Mouse (Mus musculus): ENCODE data around the gene Efcab12. TPM values are rescaled to one million over a fixed set of nuclear protein-coding genes. Genes with fewer than 3 reads are reported as not detected.
A peak's percentile ranks its signal among the peaks of the same experiment; 100 is the strongest.

Gene Efcab12
- polyA plus RNA-seq, 1 experiment from 2014 or later = 0.51 TPM

DNA sequence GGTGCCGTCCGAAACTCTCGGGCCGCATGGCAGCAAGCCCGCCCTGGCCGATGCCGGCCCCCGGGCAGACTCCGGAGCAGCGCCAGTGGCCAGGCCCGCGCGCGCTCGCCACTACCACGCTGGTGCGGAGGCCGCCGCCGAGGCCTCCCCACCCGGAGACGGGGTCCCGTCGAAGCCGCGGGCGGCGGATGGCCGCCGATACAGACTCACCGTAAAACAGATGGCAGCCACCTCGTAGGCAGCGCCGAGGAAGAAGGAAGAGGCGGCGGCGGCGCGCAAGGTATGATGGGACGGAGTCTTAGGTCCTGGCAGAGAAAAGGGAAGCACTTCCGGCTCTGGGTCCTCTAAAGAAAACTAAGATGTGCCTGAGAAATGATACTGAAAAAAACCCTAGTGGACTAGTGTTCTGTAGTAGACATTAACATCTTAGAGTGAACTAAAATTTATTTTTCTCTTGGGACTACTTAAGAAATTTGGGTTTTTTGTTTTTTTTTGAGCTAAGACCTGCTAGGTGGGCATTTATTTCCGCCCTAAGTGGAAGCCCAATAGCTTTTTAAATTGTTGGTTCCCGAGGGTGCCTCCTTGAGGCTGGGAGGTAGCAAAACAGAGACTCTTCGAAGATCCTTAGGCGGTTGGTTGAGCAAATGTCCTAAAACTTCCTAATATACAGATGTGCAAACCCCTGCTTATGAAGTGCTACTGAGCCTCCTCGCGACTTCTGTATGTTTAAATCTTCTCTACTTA, 29.6 kb downstream of the Efcab12 start, which contains the start of gene Rpl32:
Rpl32 (minus strand) TSS at position 260 of the 744 bp plus-strand sequence.
- WGBS = under 1% methylated on average over 47 of the region's 47 CpGs
- H3K36me3 ChIP-seq = peaks cover 39% of the 10 kb centered on the region
- ATAC-seq (ENCODE audit: insufficient number of reproducible peaks, insufficient read depth, low FRiP score, low TSS enrichment, low read depth) = peak; percentile 38; the same call in 1 of the 2 replicates
- H3K4me2 ChIP-seq = peak within 1 kb of the TSS; percentile 80
- no peaks in the 10 kb centered on the region for H3K9me3 ChIP-seq
- peak within 1 kb of the TSS; percentile 94 for H3K4me3 ChIP-seq (replicated peaks)
- H3K9ac ChIP-seq (replicated peaks) = peak within 1 kb of the TSS; percentile 99
- H3K4me1 ChIP-seq (replicated peaks) = peaks cover 20% of the 10 kb centered on the region
- H3K27ac ChIP-seq = peak within 1 kb of the TSS; percentile 99
- no peaks in the 10 kb centered on the region for H3K27me3 ChIP-seq

DNA sequence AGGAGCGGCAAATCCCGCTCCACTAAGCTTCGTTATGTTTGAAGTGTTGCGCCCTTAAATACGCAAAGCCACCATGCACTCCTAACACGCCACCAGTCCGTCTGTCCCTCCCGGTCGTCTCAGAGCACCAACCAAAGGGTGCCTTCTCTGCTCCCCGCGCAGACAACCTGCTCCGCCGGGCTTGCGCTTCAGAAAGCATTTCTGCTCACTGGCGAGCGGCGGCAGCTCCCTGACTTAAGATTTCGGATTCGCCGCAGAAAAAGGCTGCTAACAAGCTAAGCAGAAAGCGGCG, 30.1 kb downstream of the Efcab12 start:
- under 1% methylated on average over 22 of the region's 22 CpGs for WGBS
- H3K4me1 ChIP-seq (replicated peaks) = peaks cover 20% of the 10 kb centered on the region
- no peak for ATAC-seq (ENCODE audit: insufficient number of reproducible peaks, insufficient read depth, low FRiP score, low TSS enrichment, low read depth)

DNA sequence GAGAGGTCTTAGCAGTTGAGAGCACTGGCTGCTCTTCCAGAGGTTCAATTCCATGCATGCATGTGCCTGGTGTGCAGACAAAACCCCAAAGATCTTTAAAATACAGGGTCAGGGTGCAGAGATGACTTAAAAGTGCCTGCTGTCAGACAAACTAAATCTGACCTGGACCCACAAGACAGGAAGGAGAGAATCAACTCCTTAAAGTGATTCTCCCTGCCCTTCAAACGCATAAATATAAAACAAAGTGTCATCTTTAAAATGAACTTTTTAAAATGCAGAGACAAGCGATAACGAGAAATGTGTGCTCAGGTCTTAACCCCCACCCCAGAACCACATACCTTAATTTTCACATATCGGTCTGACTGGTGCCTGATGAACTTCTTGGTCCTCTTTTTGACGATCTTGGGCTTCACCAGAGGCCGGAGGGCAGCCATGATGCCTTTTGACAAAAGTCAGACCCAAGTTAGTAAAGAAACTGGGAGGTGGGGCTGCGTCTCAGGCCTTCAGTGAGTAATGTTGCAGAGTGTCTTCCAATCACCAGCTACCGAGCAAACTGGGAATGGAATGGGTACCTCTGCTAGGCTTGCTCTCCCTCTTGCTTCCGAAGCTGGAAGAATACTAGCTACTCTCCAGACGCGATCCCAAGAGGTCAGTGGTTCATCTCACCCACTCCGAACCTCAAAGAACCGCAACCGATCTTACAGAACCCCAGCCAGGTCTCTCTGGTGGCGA, 30.6 kb downstream of the Efcab12 start:
- H3K9me3 ChIP-seq = no peaks in the 10 kb centered on the region
- no peak for ATAC-seq (ENCODE audit: insufficient number of reproducible peaks, insufficient read depth, low FRiP score, low TSS enrichment, low read depth)
- H3K9ac ChIP-seq (replicated peaks) = peak overlapping the region; percentile 99
- peaks cover 49% of the 10 kb centered on the region for H3K36me3 ChIP-seq
- 3% methylated on average over 15 of the region's 15 CpGs for WGBS
- peaks cover 20% of the 10 kb centered on the region for H3K4me1 ChIP-seq (replicated peaks)
- H3K27ac ChIP-seq = peak overlapping the region; percentile 99
- no peaks in the 10 kb centered on the region for H3K27me3 ChIP-seq
- peak overlapping the region; percentile 94 for H3K4me3 ChIP-seq (replicated peaks)
- peak overlapping the region; percentile 80 for H3K4me2 ChIP-seq

More for the DNA sequence above, 30.1 kb downstream of the Efcab12 start:
- peak overlapping the region; percentile 99 for H3K9ac ChIP-seq (replicated peaks)
- peak overlapping the region; percentile 99 for H3K27ac ChIP-seq
- H3K4me2 ChIP-seq = peak overlapping the region; percentile 80
- no peaks in the 10 kb centered on the region for H3K9me3 ChIP-seq
- H3K27me3 ChIP-seq = no peaks in the 10 kb centered on the region
- H3K4me3 ChIP-seq (replicated peaks) = peak overlapping the region; percentile 94
- peaks cover 44% of the 10 kb centered on the region for H3K36me3 ChIP-seq

DNA sequence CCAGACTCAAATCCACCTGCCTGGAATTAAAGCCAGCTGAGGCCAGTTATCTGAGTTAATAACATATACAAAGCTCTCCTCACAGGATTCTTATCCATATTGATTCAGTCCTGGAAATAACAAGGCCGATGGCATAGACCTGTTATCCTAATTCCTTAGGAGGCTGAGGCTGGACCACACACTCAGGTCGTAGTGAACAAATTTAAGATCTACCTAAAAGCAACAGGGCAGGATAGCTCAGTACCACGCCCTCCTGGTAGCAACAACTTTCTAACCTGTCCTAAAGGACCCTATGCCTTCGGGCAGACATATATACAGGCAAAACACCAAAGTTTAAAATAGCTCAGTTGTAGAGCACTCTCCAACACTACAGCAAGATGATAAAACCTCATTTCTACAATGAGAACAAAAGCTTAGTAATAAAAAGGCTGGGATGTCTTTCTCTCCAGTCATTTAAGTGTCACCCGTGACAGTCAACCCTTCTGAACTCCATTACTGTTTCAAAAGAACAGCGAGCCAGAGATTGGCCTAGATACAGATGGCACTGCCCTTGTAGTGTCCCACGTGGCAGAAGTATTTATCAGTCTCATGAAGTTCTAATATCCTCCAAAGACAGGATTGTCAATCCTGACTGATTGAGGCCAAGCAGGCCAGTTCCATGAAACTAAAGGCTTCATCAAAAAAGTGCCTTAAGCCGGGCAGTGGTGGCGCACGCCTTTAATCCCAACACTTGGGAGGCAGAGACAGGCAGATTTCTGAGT, 33.6 kb downstream of the Efcab12 start:
- no peaks in the 10 kb centered on the region for H3K9me3 ChIP-seq
- 73% methylated on average over 10 of the region's 10 CpGs for WGBS
- H3K4me3 ChIP-seq (replicated peaks) = no peak overlapping the region
- H3K4me2 ChIP-seq = no peak overlapping the region
- no peak for ATAC-seq (ENCODE audit: insufficient number of reproducible peaks, insufficient read depth, low FRiP score, low TSS enrichment, low read depth)
- H3K27ac ChIP-seq = no peak overlapping the region
- H3K9ac ChIP-seq (replicated peaks) = no peak overlapping the region
- H3K27me3 ChIP-seq = no peaks in the 10 kb centered on the region
- H3K4me1 ChIP-seq (replicated peaks) = peaks cover 20% of the 10 kb centered on the region
- H3K36me3 ChIP-seq = peaks cover 78% of the 10 kb centered on the region

DNA sequence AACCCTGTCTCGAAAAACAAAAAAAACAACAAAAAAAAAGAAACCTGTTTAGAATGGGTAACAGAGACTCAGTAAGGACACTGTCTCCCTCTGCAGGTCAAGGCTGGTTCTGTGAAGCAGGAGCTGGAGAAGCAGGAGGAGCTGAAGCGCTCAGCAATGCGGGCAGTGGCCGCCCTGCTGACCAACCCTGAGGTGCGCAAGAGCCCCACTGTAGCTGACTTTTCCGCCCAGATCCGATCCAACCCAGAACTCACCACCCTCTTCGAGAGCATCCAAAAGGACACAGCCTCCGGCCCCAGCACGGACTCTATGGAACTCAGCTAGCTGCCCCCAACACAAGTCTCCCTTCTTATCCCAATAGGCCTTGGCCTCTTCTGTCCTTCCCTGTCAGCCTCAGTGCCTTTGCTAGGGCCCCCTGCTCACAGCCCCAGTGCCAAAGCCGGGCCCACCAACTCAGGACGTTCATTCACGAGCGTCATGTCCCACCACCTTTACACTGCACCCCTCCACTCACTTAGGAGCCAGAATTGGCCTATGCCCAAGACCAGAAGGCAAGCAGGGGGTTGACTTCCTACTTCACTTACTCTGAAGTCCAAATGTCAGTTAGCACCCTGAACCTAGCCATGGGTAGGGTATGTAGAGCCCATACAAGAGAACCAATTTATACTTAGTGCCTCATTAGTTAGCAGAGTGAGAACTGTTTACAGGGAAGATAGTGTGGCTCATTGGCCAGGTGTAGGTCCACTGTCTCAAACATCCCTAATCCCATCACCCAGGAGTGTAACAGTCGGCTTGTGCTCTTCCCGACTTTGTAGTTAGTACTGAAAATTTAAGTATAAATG, 34.5 kb downstream of the Efcab12 start:
- no peaks in the 10 kb centered on the region for H3K27me3 ChIP-seq
- ATAC-seq (ENCODE audit: insufficient number of reproducible peaks, insufficient read depth, low FRiP score, low TSS enrichment, low read depth) = 0 out of 2 replicates have a peak, but pooled peaks have one; percentile 12
- 42% methylated on average over 16 of the region's 16 CpGs for WGBS
- H3K4me3 ChIP-seq (replicated peaks) = no peak overlapping the region
- peaks cover 20% of the 10 kb centered on the region for H3K4me1 ChIP-seq (replicated peaks)
- H3K9me3 ChIP-seq = no peaks in the 10 kb centered on the region
- H3K9ac ChIP-seq (replicated peaks) = no peak overlapping the region
- no peak overlapping the region for H3K27ac ChIP-seq
- no peak overlapping the region for H3K4me2 ChIP-seq
- peaks cover 87% of the 10 kb centered on the region for H3K36me3 ChIP-seq

DNA sequence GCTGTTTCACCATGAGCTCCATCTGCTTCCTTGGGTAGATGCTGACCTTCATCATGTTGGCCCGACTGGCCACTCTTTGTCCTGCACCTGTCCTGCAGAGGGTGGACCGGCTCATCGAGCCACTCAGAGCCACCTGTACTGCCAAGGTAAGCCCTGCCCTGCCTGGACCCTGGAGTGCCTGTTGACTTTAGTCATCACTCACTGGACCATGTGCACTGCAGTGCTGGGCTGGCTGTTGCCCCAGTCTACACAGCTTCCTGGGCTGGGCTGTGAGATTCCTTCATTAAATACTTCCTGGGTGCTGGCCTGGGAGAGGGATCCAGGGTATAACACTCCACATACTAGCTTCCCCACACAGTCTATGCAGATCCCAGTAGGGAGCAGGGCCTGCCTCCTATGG, 36.4 kb downstream of the Efcab12 start:
- H3K9me3 ChIP-seq = no peaks in the 10 kb centered on the region
- peaks cover 99% of the 10 kb centered on the region for H3K36me3 ChIP-seq
- peaks cover 13% of the 10 kb centered on the region for H3K4me1 ChIP-seq (replicated peaks)
- no peak overlapping the region for H3K27ac ChIP-seq
- no peak overlapping the region for H3K9ac ChIP-seq (replicated peaks)
- WGBS = 90% methylated on average over 3 of the region's 3 CpGs
- ATAC-seq (ENCODE audit: insufficient number of reproducible peaks, insufficient read depth, low FRiP score, low TSS enrichment, low read depth) = no peak
- H3K4me3 ChIP-seq (replicated peaks) = no peak overlapping the region
- H3K4me2 ChIP-seq = no peak overlapping the region
- no peaks in the 10 kb centered on the region for H3K27me3 ChIP-seq

DNA sequence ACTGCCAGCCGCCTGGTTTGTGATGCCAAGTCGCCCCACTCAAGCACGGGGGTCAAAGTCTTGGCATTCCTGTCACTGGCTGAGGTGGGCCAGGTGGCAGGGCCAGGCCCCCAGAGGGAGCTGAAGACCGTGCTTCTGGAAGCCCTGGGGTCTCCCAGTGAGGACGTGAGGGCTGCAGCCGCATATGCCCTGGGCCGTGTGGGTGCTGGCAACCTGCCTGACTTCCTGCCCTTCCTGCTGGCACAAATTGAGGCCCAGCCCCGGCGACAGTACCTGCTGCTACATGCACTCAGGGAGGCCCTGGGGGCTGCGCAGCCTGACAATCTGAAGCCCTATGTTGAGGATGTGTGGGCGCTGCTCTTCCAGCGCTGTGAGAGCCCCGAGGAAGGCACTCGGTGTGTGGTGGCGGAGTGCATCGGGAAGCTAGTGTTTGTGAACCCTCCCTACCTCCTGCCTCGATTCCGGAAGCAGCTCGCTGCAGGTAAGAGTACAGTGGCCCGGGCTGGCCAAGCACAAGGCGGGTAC, 45.5 kb downstream of the Efcab12 start:
- WGBS = 89% methylated on average over 21 of the region's 21 CpGs
- Histone ChIP-seq H3K27me3 (no peaks in the 10 kb centered on the region), H3K4me2 (no peak overlapping the region), H3K9me3 (no peaks in the 10 kb centered on the region), H3K27ac (no peak overlapping the region), H3K9ac (replicated peaks) (0 out of 2 replicates have a peak overlapping the region, but pooled peaks have one; percentile 31), H3K4me3 (replicated peaks) (no peak overlapping the region), H3K36me3 (peaks cover 100% of the 10 kb centered on the region), H3K4me1 (replicated peaks) (no peaks in the 10 kb centered on the region; the same call in 1 of the 2 replicates)
- ATAC-seq (ENCODE audit: insufficient number of reproducible peaks, insufficient read depth, low FRiP score, low TSS enrichment, low read depth) = no peak

DNA sequence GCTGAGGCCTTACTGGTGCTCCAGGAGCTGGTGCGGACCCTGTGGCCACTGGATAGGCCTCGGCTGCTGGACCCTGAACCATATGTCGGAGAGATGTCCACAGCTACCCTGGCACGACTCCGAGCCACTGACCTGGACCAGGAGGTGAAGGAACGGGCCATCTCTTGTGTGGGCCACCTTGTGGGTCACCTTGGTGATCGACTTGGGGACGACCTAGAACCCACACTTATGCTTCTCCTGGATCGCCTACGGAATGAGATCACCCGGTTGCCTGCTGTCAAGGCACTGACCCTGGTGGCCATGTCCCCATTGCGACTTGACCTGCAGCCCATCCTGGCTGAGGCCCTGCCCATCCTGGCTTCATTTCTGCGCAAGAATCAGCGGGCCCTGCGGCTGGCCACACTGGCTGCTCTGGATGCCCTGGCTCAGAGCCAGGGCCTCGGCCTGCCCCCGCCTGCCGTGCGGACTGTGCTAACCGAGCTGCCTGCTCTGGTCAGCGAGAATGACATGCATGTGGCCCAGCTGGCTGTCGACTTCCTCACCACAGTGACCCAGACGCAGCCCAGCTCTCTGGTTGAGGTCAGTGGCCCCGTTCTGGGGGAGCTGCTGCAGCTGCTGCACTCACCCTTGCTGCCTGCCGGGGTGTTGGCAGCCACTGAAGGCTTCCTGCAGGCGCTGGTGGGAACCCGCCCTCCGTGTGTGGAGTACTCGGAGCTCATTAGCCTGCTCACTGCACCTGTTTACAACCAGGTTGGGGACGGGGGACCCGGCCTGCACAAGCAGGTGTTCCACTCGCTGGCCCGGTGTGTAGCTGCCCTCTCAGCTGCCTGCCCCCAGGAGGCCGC, 46.1 kb downstream of the Efcab12 start:
- peaks cover 100% of the 10 kb centered on the region for H3K36me3 ChIP-seq
- no peaks in the 10 kb centered on the region for H3K27me3 ChIP-seq
- 85% methylated on average over 34 of the region's 34 CpGs for WGBS
- H3K9me3 ChIP-seq = no peaks in the 10 kb centered on the region
- H3K4me3 ChIP-seq (replicated peaks) = no peak overlapping the region
- no peak overlapping the region; the same call in 1 of the 2 replicates for H3K27ac ChIP-seq
- peak overlapping the region; percentile 31; the same call in 1 of the 2 replicates for H3K9ac ChIP-seq (replicated peaks)
- 0 out of 2 replicates have a peak, but pooled peaks have one; percentile 21 for ATAC-seq (ENCODE audit: insufficient number of reproducible peaks, insufficient read depth, low FRiP score, low TSS enrichment, low read depth)
- H3K4me1 ChIP-seq (replicated peaks) = no peaks in the 10 kb centered on the region; the same call in 1 of the 2 replicates
- no peak overlapping the region for H3K4me2 ChIP-seq

DNA sequence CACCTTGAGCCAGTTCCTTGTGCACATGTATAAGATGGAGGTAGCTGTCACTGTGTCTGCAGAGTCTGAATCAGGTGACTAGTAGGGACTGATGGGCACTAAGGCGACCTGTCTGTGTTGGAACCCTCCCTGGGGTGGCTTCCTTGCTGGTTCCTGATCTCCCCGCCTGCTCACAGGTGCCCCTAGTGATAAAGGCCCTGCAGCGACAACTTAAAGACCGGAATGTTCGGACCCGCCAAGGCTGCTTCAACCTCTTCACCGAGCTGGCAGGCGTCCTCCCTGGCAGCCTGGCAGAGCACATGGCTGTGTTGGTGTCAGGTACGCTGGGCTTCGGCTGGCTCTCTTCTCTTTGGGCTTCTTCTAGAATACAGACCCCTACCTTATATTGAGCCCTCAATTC, 47.2 kb downstream of the Efcab12 start:
- H3K4me3 ChIP-seq (replicated peaks) = no peak overlapping the region
- no peaks in the 10 kb centered on the region for H3K27me3 ChIP-seq
- no peak overlapping the region for H3K27ac ChIP-seq
- peaks cover 100% of the 10 kb centered on the region for H3K36me3 ChIP-seq
- H3K4me2 ChIP-seq = no peak overlapping the region
- H3K4me1 ChIP-seq (replicated peaks) = no peaks in the 10 kb centered on the region; the same call in 1 of the 2 replicates
- ATAC-seq (ENCODE audit: insufficient number of reproducible peaks, insufficient read depth, low FRiP score, low TSS enrichment, low read depth) = no peak
- no peak overlapping the region for H3K9ac ChIP-seq (replicated peaks)
- no peaks in the 10 kb centered on the region for H3K9me3 ChIP-seq
- 90% methylated on average over 10 of the region's 10 CpGs for WGBS

All from limb, embryonic 12.5 days (tissue).